Mouse (Mus musculus) liver, embryonic 15.5 days (tissue): ENCODE data around the gene Snx10. TPM values are rescaled to one million over a fixed set of nuclear protein-coding genes. Genes with fewer than 3 reads are reported as not detected.

Experiments
- ATAC-seq: fragments of 200-750 bp; cut with Nextera tagmentation; 2 replicates; pipeline ENCODE4 v1.8.0; 2017; ENCODE audit warnings: moderate number of reproducible peaks, mild to moderate bottlenecking, moderate library complexity; ENCODE audit not compliant: insufficient read depth
- H3K27ac ChIP-seq: fragments of 300-500 bp; sonication (generic); replicated peaks from 2 replicates; pipeline ENCODE4 v1.5.1; 2015; ENCODE audit warnings: mild to moderate bottlenecking, inconsistent platforms
- H3K27me3 ChIP-seq: fragments of 300-500 bp; sonication (generic); 2 replicates; pipeline ENCODE4 v1.6.1; 2015; ENCODE audit warnings: mild to moderate bottlenecking, inconsistent platforms
- H3K36me3 ChIP-seq: fragments of 300-500 bp; sonication (generic); replicated peaks from 2 replicates; pipeline ENCODE4 v1.6.1; 2015; ENCODE audit warnings: moderate library complexity, mild to moderate bottlenecking, inconsistent platforms
- H3K4me1 ChIP-seq: fragments of 300-500 bp; sonication (generic); replicated peaks from 2 replicates; pipeline ENCODE4 v1.6.1; 2015; ENCODE audit warnings: inconsistent platforms
- H3K4me2 ChIP-seq: fragments of 300-500 bp; sonication (generic); 2 replicates; pipeline ENCODE4 v1.6.1; 2015; ENCODE audit warnings: moderate library complexity, mild to moderate bottlenecking, inconsistent platforms
- H3K4me3 ChIP-seq: fragments of 300-500 bp; sonication (generic); replicated peaks from 2 replicates; pipeline ENCODE4 v1.5.1; 2015; ENCODE audit warnings: mild to moderate bottlenecking, inconsistent platforms
- H3K9ac ChIP-seq: fragments of 300-500 bp; sonication (generic); 2 replicates; pipeline ENCODE4 v1.6.1; 2015; ENCODE audit warnings: moderate library complexity, mild to moderate bottlenecking, inconsistent platforms
- H3K9me3 ChIP-seq: fragments of 300-500 bp; sonication (generic); replicated peaks from 2 replicates; pipeline ENCODE4 v1.6.1; 2016; ENCODE audit warnings: inconsistent platforms
- WGBS: fragments of 180-500 bp; shearing (Covaris S2); methylation state at CpG from one replicate; pipeline ENCODE4 v1.1.7; 2015; ENCODE audit warnings: mixed read lengths; ENCODE audit not compliant: insufficient replicate concordance; 5-methylcytosine and 5-hydroxymethylcytosine counted together
- polyA plus RNA-seq: library from polyadenylated mRNA; unstranded; fragments of >200 nt; fragmentation: Nextera tagmentation; extraction: Ambion mirVana; gene quantifications from 2 replicates; pipeline ENCODE4 v1.2.1, GENCODE M21; 2015

Snx10 gene
- polyA plus RNA-seq, 1 experiment from 2014 or later, result 8.0 TPM

GRCm38 (mm10) chr6:51611621-51612020 is 87.9 kb downstream of the Snx10 start:
- Histone ChIP-seq H3K27me3 (peaks cover 50% of the 10 kb centered on the region), H3K4me3 (no peak overlapping the region), H3K4me2 (no peak overlapping the region), H3K27ac (no peak overlapping the region), H3K4me1 (peaks cover 6% of the 10 kb centered on the region; the same call in 1 of the 2 replicates), H3K36me3 (no peaks in the 10 kb centered on the region), H3K9ac (no peak overlapping the region), H3K9me3 (no peaks in the 10 kb centered on the region)
- WGBS, result 59% methylated on average over 4 of the region's 4 CpGs
- no peak for ATAC-seq

DNA sequence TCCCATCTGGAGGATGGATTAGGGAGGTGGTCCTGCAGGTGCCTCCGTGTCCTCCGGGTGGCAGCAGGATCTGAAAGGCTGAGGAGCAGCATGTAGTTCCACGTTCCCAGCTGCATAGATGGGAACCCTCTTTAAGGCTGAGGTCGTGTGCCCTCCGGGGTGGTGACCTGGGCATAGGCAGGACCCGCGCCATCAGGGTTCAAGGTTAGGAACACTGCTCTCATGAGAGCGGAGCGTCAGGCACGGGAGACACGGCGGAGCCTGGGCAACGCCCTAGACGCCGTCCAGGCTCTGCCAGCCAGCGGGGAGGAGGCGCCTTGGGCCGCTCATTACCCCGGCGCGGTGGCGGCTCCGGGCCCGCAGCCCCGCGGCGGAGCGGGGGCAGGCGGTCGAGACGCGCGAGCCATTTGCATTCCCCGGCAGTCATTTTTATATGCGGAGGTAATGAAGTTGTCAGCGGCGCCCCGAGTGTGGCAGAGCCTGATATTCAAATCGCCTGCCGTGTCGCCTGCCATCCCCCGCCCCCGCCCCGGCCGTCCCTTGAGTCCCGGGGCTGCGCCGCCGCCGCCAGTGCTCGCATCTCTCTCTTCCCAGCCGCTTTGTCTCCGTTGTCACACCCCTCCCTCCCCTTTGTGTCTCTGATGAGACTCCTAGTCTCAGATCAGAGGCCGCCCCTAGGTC is 88.8 kb downstream of the Snx10 start:
- WGBS, result under 1% methylated on average over 54 of the region's 54 CpGs
- peak; percentile 57 for ATAC-seq
- Histone ChIP-seq H3K9me3 (no peaks in the 10 kb centered on the region), H3K27me3 (peaks cover 50% of the 10 kb centered on the region), H3K9ac (no peak overlapping the region), H3K36me3 (no peaks in the 10 kb centered on the region), H3K4me3 (peak overlapping the region; percentile 55), H3K4me1 (peaks cover 6% of the 10 kb centered on the region; the same call in 1 of the 2 replicates), H3K4me2 (peak overlapping the region; percentile 73), H3K27ac (no peak overlapping the region)

DNA sequence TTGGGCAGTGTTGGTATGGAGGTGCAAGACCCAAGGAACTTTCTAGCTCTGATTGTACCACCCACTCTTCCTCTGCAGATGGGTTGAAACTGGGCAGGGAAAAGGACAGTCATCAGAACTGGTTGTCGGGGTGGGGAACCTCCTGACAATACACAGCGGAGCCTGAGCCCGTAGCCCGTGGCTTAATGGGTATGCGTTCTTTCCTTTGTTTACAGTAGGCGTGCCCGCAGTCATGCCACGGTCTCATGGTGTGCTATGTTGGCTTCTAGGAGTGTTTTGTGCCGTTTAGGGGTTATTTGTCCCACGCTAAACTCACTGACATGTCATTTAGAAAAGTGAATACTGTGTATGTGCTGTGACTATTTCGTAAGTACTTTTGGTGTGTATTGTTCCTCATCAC is 90.0 kb downstream of the Snx10 start:
- Histone ChIP-seq H3K27ac (no peak overlapping the region), H3K4me3 (no peak overlapping the region), H3K9ac (no peak overlapping the region), H3K9me3 (no peaks in the 10 kb centered on the region), H3K27me3 (peaks cover 43% of the 10 kb centered on the region), H3K36me3 (no peaks in the 10 kb centered on the region), H3K4me1 (peaks cover 6% of the 10 kb centered on the region; the same call in 1 of the 2 replicates), H3K4me2 (no peak overlapping the region)
- ATAC-seq, result no peak
- WGBS, result 68% methylated on average over 11 of the region's 11 CpGs

GRCm38 (mm10) chr6:51626843-51627242 is 103.1 kb downstream of the Snx10 start:
- H3K36me3 ChIP-seq, result no peaks in the 10 kb centered on the region
- no peak overlapping the region for H3K4me3 ChIP-seq
- WGBS, result 56% methylated on average over 5 of the region's 5 CpGs

GRCm38 (mm10) chr6:51629671-51630070 is 106.0 kb downstream of the Snx10 start:
- Histone ChIP-seq H3K36me3 (no peaks in the 10 kb centered on the region), H3K4me3 (no peak overlapping the region), H3K9ac (no peak overlapping the region), H3K27ac (no peak overlapping the region), H3K4me1 (peaks cover 29% of the 10 kb centered on the region), H3K27me3 (no peaks in the 10 kb centered on the region), H3K4me2 (no peak overlapping the region), H3K9me3 (no peaks in the 10 kb centered on the region)
- no peak for ATAC-seq
- WGBS, result 25% methylated on average over 3 of the region's 3 CpGs

More at GRCm38 (mm10) chr6:51626843-51627242, 103.1 kb downstream of the Snx10 start:
- ATAC-seq, result no peak
- no peak overlapping the region for H3K27ac ChIP-seq
- H3K4me2 ChIP-seq, result no peak overlapping the region
- H3K27me3 ChIP-seq, result no peaks in the 10 kb centered on the region
- H3K9ac ChIP-seq, result no peak overlapping the region
- no peaks in the 10 kb centered on the region for H3K9me3 ChIP-seq
- H3K4me1 ChIP-seq, result peaks cover 11% of the 10 kb centered on the region; the same call in 1 of the 2 replicates

- Histone ChIP-seq H3K27ac (no peak overlapping the region), H3K9ac (no peak overlapping the region), H3K4me1 (peaks cover 34% of the 10 kb centered on the region), H3K9me3 (no peaks in the 10 kb centered on the region), H3K4me3 (no peak overlapping the region), H3K4me2 (no peak overlapping the region), H3K27me3 (no peaks in the 10 kb centered on the region), H3K36me3 (no peaks in the 10 kb centered on the region)
- no peak; the same call in 1 of the 2 replicates for ATAC-seq
- 16% methylated on average over 2 of the region's 2 CpGs for WGBS
Measured at GRCm38 (mm10) chr6:51630184-51630583, 106.5 kb downstream of the Snx10 start.

- WGBS, result 24% methylated on average over 4 of the region's 4 CpGs
- H3K9ac ChIP-seq, result no peak overlapping the region
- peak; percentile 56 for ATAC-seq
- peak overlapping the region; percentile 53; the same call in 1 of the 2 replicates for H3K27ac ChIP-seq
- H3K4me1 ChIP-seq, result peaks cover 47% of the 10 kb centered on the region
- H3K9me3 ChIP-seq, result no peaks in the 10 kb centered on the region
- peak overlapping the region; percentile 48 for H3K4me2 ChIP-seq
- no peak overlapping the region for H3K4me3 ChIP-seq
- H3K27me3 ChIP-seq, result 0 out of 2 replicates have a peak, but pooled peaks cover 3% of the 10 kb centered on the region
- H3K36me3 ChIP-seq, result no peaks in the 10 kb centered on the region
Measured at GRCm38 (mm10) chr6:51632928-51633662, 109.4 kb downstream of the Snx10 start.

- Histone ChIP-seq H3K27me3 (0 out of 2 replicates have a peak, but pooled peaks cover 3% of the 10 kb centered on the region), H3K27ac (peak overlapping the region; percentile 53), H3K9ac (no peak overlapping the region), H3K9me3 (no peaks in the 10 kb centered on the region), H3K36me3 (no peaks in the 10 kb centered on the region), H3K4me2 (peak overlapping the region; percentile 48), H3K4me3 (no peak overlapping the region), H3K4me1 (peaks cover 47% of the 10 kb centered on the region)
- 17% methylated on average over 8 of the region's 8 CpGs for WGBS
- ATAC-seq, result peak; percentile 86
Measured at GRCm38 (mm10) chr6:51633663-51634362, 110.1 kb downstream of the Snx10 start.

DNA sequence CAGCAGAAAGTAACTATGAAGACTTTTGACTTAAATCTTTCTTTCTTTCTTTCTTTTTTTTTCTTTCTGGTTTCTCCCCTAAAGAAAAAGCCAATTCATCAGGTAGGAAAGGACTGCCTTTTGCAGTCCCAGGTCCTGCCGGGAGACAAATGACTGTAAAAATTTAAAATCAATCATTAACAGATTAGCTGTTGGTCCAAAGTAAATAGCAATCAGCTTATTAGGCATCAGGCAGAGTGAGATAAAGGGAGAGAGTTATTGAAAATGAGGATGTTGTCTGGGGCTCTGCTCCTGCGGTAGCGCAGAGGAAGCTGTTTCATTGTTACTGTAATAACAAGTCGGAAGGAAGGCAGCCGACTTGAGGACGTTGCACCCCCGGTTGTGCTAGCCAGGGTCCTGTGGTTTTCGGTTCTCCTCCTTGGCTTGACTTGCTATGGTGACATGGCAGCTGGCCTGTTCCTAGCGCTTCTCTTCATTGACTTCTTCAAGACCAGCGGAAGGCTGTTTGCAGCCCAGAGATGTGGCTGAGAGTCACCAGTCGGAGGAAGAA is 112.4 kb downstream of the Snx10 start:
- Histone ChIP-seq H3K9me3 (no peaks in the 10 kb centered on the region), H3K4me2 (peak overlapping the region; percentile 23), H3K4me1 (peaks cover 38% of the 10 kb centered on the region), H3K9ac (no peak overlapping the region), H3K36me3 (no peaks in the 10 kb centered on the region), H3K4me3 (no peak overlapping the region), H3K27me3 (0 out of 2 replicates have a peak, but pooled peaks cover 3% of the 10 kb centered on the region), H3K27ac (no peak overlapping the region)
- no peak for ATAC-seq
- WGBS, result 8% methylated on average over 11 of the region's 11 CpGs
